Mouse (Mus musculus): ENCODE results near the gene Serpinb1b.

The Serpinb1b gene

GRCm38 (mm10) chr13:33091306-33091705, 12.9 kb downstream of the Serpinb1b start:
- DNase-seq (ENCODE audit: low read depth, low spot score): no peak

- no peak for DNase-seq (ENCODE audit: low read depth, low spot score)
Measured at GRCm38 (mm10) chr13:33095575-33095974, 17.2 kb downstream of the Serpinb1b start.

GRCm38 (mm10) chr13:33105626-33106025, 27.3 kb downstream of the Serpinb1b start:
- DNase-seq (ENCODE audit: low read depth, low spot score): no peak

GRCm38 (mm10) chr13:33113054-33113453, 34.7 kb downstream of the Serpinb1b start:
- no peak for DNase-seq (ENCODE audit: low read depth, low spot score)

GRCm38 (mm10) chr13:33137717-33138116, 59.3 kb downstream of the Serpinb1b start:
- DNase-seq (ENCODE audit: low read depth, low spot score): no peak

- DNase-seq (ENCODE audit: low read depth, low spot score): no peak
Measured at GRCm38 (mm10) chr13:33141435-33141834, 63.1 kb downstream of the Serpinb1b start.
